Mouse (Mus musculus) myocyte (in vitro differentiated cells): ENCODE measurements at regions not wholly inside any gene's neighbourhood (a gene's known extent, or its start where the extent isn't known, plus 50 kb on each side); places are given as distances from the start of the nearest gene placed in this dataset.

ENCODE experiments used
- H3K27me3 ChIP-seq: one replicate; pipeline ENCODE4 v1.6.1; 2011; ENCODE audit not compliant: control insufficient read depth, insufficient read depth, insufficient read length
- H3K36me3 ChIP-seq: one replicate; pipeline ENCODE4 v1.6.1; 2011; ENCODE audit not compliant: control insufficient read depth, insufficient read depth
- H3K4me2 ChIP-seq: one replicate; pipeline ENCODE4 v1.6.1; 2011; ENCODE audit warnings: low read depth, control low read depth
- H3K4me3 ChIP-seq: one replicate; pipeline ENCODE4 v1.5.1; 2011; ENCODE audit warnings: mild to moderate bottlenecking, control low read depth, moderate library complexity
- H3K79me2 ChIP-seq: one replicate; pipeline ENCODE4 v1.6.1; 2011; ENCODE audit not compliant: control insufficient read depth, insufficient read depth
- H3ac ChIP-seq: one replicate; pipeline ENCODE4 v1.6.1; 2011; ENCODE audit not compliant: control insufficient read depth, insufficient read length
- CEBPB ChIP-seq: IDR thresholded peaks from 2 replicates; pipeline ENCODE4 v1.6.1; 2011; ENCODE audit warnings: mild to moderate bottlenecking, moderate library complexity; ENCODE audit not compliant: poor library complexity, insufficient read depth, severe bottlenecking
- E2F4 ChIP-seq: IDR thresholded peaks from one replicate; pipeline ENCODE4 v1.6.1; 2011; ENCODE audit warnings: mild to moderate bottlenecking, control low read depth, moderate library complexity; ENCODE audit not compliant: insufficient read depth
- MAX ChIP-seq: IDR thresholded peaks from one replicate; pipeline ENCODE4 v1.6.1; 2011; ENCODE audit warnings: low read depth, mild to moderate bottlenecking, control low read depth
- MYOD1 ChIP-seq, 3 experiments: IDR thresholded peaks; one replicate each; pipeline ENCODE4 v1.6.1; 2011; ENCODE audit warnings: control low read depth in 2 of 3, low read depth in 2 of 3, mild to moderate bottlenecking in 2 of 3, moderate library complexity in 1 of 3; ENCODE audit not compliant: insufficient read length in 2 of 3, control insufficient read depth in 1 of 3
- MYOG ChIP-seq, 3 experiments: IDR thresholded peaks; one replicate each; pipeline ENCODE4 v1.6.1; 2011; ENCODE audit warnings: control low read depth in 2 of 3, low read depth in 2 of 3, mild to moderate bottlenecking in 2 of 3; ENCODE audit not compliant: insufficient read length in 2 of 3, control insufficient read depth in 1 of 3, insufficient read depth in 1 of 3
- POLR2A ChIP-seq: IDR thresholded peaks from one replicate; pipeline ENCODE4 v1.6.1; 2011; ENCODE audit warnings: low read depth, mild to moderate bottlenecking, control low read depth, moderate library complexity; ENCODE audit not compliant: insufficient read length
- POLR2AphosphoS2 ChIP-seq: IDR thresholded peaks from one replicate; pipeline ENCODE4 v1.6.1; 2011; ENCODE audit warnings: low read depth, control low read depth; ENCODE audit not compliant: insufficient read length
- REST ChIP-seq: IDR thresholded peaks from one replicate; pipeline ENCODE4 v1.6.1; 2011; ENCODE audit warnings: mild to moderate bottlenecking, control low read depth, moderate library complexity; ENCODE audit not compliant: insufficient read depth, insufficient read length
- SRF ChIP-seq: IDR thresholded peaks from one replicate; pipeline ENCODE4 v1.6.1; 2011; ENCODE audit warnings: low read depth; ENCODE audit not compliant: control insufficient read depth, insufficient read length
- TCF12 ChIP-seq: IDR thresholded peaks from one replicate; pipeline ENCODE4 v1.6.1; 2011; ENCODE audit warnings: mild to moderate bottlenecking, control low read depth; ENCODE audit not compliant: poor library complexity, insufficient read depth, severe bottlenecking
- TCF3 ChIP-seq: IDR thresholded peaks from one replicate; pipeline ENCODE4 v1.6.1; 2011; ENCODE audit warnings: low read depth, control low read depth; ENCODE audit not compliant: insufficient read length
- USF1 ChIP-seq: IDR thresholded peaks from one replicate; pipeline ENCODE4 v1.6.1; 2011; ENCODE audit warnings: low read depth, mild to moderate bottlenecking, control low read depth, moderate library complexity

DNA sequence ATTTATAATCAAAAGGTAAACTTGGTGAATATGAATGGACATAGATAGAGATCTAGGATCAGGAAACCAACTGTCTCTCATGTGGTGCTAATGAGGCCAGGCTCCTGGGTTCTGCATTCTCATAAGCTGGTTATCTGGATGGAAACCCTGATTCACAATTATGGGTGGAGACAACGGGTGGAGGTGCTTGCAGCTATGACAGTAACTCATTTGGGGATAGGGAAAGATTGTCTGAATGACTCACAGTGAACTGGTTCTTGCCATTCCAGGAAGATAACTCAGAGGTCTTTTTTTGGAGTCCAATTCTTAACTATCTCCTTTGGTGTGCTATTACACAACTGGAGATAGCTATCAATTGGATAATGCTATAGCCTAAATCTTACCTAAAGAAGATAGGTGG, 95.7 kb upstream of the Ubash3b start:
- Histone ChIP-seq H3ac (no peak overlapping the region), H3K27me3 (no peaks in the 10 kb centered on the region), H3K79me2 (no peaks in the 10 kb centered on the region), H3K36me3 (no peaks in the 10 kb centered on the region), H3K4me2 (no peak overlapping the region), H3K4me3 (no peak overlapping the region)
- TF ChIP-seq POLR2AphosphoS2 (no peak), REST (no peak), E2F4 (no peak), MYOD1 (IDR thresholded peaks at IDR 0.05; ENCODE audit: control insufficient read depth in 1 of 3, insufficient read length in 2 of 3, low read depth in 2 of 3) (no peak), SRF (no peak)

- Histone ChIP-seq H3K79me2 (no peaks in the 10 kb centered on the region), H3K36me3 (no peaks in the 10 kb centered on the region), H3K27me3 (no peaks in the 10 kb centered on the region), H3ac (no peak overlapping the region), H3K4me3 (no peak overlapping the region), H3K4me2 (no peak overlapping the region)
- TF ChIP-seq MYOD1 (IDR thresholded peaks at IDR 0.05; ENCODE audit: control insufficient read depth in 1 of 3, insufficient read length in 2 of 3, low read depth in 2 of 3) (no peak), TCF12 (no peak), MYOG (IDR thresholded peaks at IDR 0.05; ENCODE audit: control insufficient read depth in 1 of 3, insufficient read depth in 1 of 3, insufficient read length in 2 of 3, low read depth in 2 of 3) (no peak), POLR2AphosphoS2 (no peak), USF1 (no peak), CEBPB (no peak)
Measured at GRCm38 (mm10) chr9:41242372-41242771, 80.9 kb upstream of the Ubash3b start.

- Histone ChIP-seq H3ac (no peak overlapping the region), H3K4me2 (no peak overlapping the region), H3K79me2 (no peaks in the 10 kb centered on the region), H3K36me3 (no peaks in the 10 kb centered on the region), H3K27me3 (no peaks in the 10 kb centered on the region), H3K4me3 (no peak overlapping the region)
- TF ChIP-seq MYOD1 (IDR thresholded peaks at IDR 0.05; ENCODE audit: control insufficient read depth in 1 of 3, insufficient read length in 2 of 3, low read depth in 2 of 3) (no peak), TCF12 (no peak), REST (no peak), E2F4 (no peak), POLR2AphosphoS2 (no peak), MYOG (IDR thresholded peaks at IDR 0.05; ENCODE audit: control insufficient read depth in 1 of 3, insufficient read depth in 1 of 3, insufficient read length in 2 of 3, low read depth in 2 of 3) (no peak), MAX (no peak), CEBPB (no peak), SRF (no peak), POLR2A (no peak), USF1 (no peak)
Measured at GRCm38 (mm10) chr9:41239097-41239451, 77.6 kb upstream of the Ubash3b start.

- TF ChIP-seq CEBPB (no peak), MYOD1 (IDR thresholded peaks at IDR 0.05; ENCODE audit: control insufficient read depth in 1 of 3, insufficient read length in 2 of 3, low read depth in 2 of 3) (no peak), POLR2AphosphoS2 (no peak), MYOG (IDR thresholded peaks at IDR 0.05; ENCODE audit: control insufficient read depth in 1 of 3, insufficient read depth in 1 of 3, insufficient read length in 2 of 3, low read depth in 2 of 3) (no peak), USF1 (no peak), REST (no peak), TCF3 (no peak), MAX (no peak), POLR2A (no peak), SRF (no peak), TCF12 (no peak), E2F4 (no peak)
- Histone ChIP-seq H3K27me3 (no peaks in the 10 kb centered on the region), H3ac (no peak overlapping the region), H3K4me2 (no peak overlapping the region), H3K36me3 (no peaks in the 10 kb centered on the region), H3K4me3 (no peak overlapping the region), H3K79me2 (no peaks in the 10 kb centered on the region)
Measured at GRCm38 (mm10) chr9:41238395-41239096, 77.0 kb upstream of the Ubash3b start.

- Histone ChIP-seq H3K4me3 (no peak overlapping the region), H3K79me2 (no peaks in the 10 kb centered on the region), H3ac (no peak overlapping the region), H3K4me2 (no peak overlapping the region), H3K27me3 (no peaks in the 10 kb centered on the region), H3K36me3 (no peaks in the 10 kb centered on the region)
- TF ChIP-seq MYOD1 (IDR thresholded peaks at IDR 0.05; ENCODE audit: control insufficient read depth in 1 of 3, insufficient read length in 2 of 3, low read depth in 2 of 3) (no peak), POLR2AphosphoS2 (no peak), TCF3 (no peak), USF1 (no peak), MYOG (IDR thresholded peaks at IDR 0.05; ENCODE audit: control insufficient read depth in 1 of 3, insufficient read depth in 1 of 3, insufficient read length in 2 of 3, low read depth in 2 of 3) (no peak), SRF (no peak), REST (no peak), E2F4 (no peak), MAX (no peak), TCF12 (no peak), CEBPB (no peak), POLR2A (no peak)
Measured at GRCm38 (mm10) chr9:41237265-41237664, 75.8 kb upstream of the Ubash3b start.
